Mouse (Mus musculus) liver, postnatal 0 days (tissue): Measurements from ENCODE around the gene Zmynd12. TPM values are rescaled to one million over a fixed set of nuclear protein-coding genes. Genes with fewer than 3 reads are reported as not detected.

Experiments used
- ATAC-seq: fragments of 200-750 bp; cut with Nextera tagmentation; 2 replicates; pipeline ENCODE4 v1.8.0; 2017; ENCODE audit warnings: mild to moderate bottlenecking, moderate library complexity
- DNase-seq: peaks from one replicate; pipeline ENCODE4 v3.0.0-alpha.2; 2016
- H3K27ac ChIP-seq: fragments of 300-500 bp; sonication (generic); 2 replicates; pipeline ENCODE4 v1.5.1; 2014; ENCODE audit warnings: antibody characterized with exemption, moderate library complexity, mild to moderate bottlenecking, low read depth
- H3K27me3 ChIP-seq: fragments of 300-500 bp; sonication (generic); 2 replicates; pipeline ENCODE4 v1.6.1; 2014; ENCODE audit warnings: low read length, control low read depth, mixed read lengths; ENCODE audit not compliant: insufficient read depth
- H3K36me3 ChIP-seq: fragments of 300-500 bp; sonication (generic); replicated peaks from 2 replicates; pipeline ENCODE4 v1.6.1; 2014; ENCODE audit warnings: mild to moderate bottlenecking, control low read depth, low read length, moderate library complexity, mixed read lengths; ENCODE audit not compliant: insufficient read depth
- H3K4me1 ChIP-seq: fragments of 300-500 bp; sonication (generic); 2 replicates; pipeline ENCODE4 v1.6.1; 2014; ENCODE audit warnings: antibody characterized with exemption, mild to moderate bottlenecking, control low read depth; ENCODE audit not compliant: insufficient read depth
- H3K4me2 ChIP-seq: fragments of 300-500 bp; sonication (generic); 2 replicates; pipeline ENCODE4 v1.6.1; 2014; ENCODE audit warnings: low read depth, mild to moderate bottlenecking, low read length, moderate library complexity, mixed read lengths
- H3K4me3 ChIP-seq: fragments of 300-500 bp; sonication (generic); 2 replicates; pipeline ENCODE4 v1.5.1; 2014; ENCODE audit warnings: low read depth, low read length
- H3K9ac ChIP-seq: fragments of 300-500 bp; sonication (generic); replicated peaks from 2 replicates; pipeline ENCODE4 v1.6.1; 2014; ENCODE audit warnings: mild to moderate bottlenecking, moderate library complexity
- H3K9me3 ChIP-seq: fragments of 300-500 bp; sonication (generic); 2 replicates; pipeline ENCODE4 v1.6.1; 2016; ENCODE audit warnings: mild to moderate bottlenecking, control low read depth, low read length, mixed read lengths
- CTCF ChIP-seq: sonication (generic); IDR thresholded peaks from 2 replicates; pipeline ENCODE4 v1.5.1; 2016; ENCODE audit warnings: antibody characterized with exemption, low read depth
- EP300 ChIP-seq: IDR thresholded peaks from 2 replicates; pipeline ENCODE4 v1.6.1; 2016; ENCODE audit warnings: antibody characterized with exemption, low read depth, mild to moderate bottlenecking
- WGBS: fragments of 180-500 bp; shearing (Covaris S2); extraction: QIAGEN DNeasy Blood & Tissue Kit; methylation state at CpG from one replicate; pipeline ENCODE4 v1.1.7; 2014; ENCODE audit not compliant: insufficient replicate concordance; 5-methylcytosine and 5-hydroxymethylcytosine counted together
- polyA plus RNA-seq: library from polyadenylated mRNA; unstranded; fragments of >200 nt; fragmentation: Nextera tagmentation; extraction: Ambion mirVana; gene quantifications from 2 replicates; pipeline ENCODE4 v1.2.1, GENCODE M21; 2015

The Zmynd12 gene
- polyA plus RNA-seq, 1 experiment from 2014 or later, result 1.3 TPM

DNA sequence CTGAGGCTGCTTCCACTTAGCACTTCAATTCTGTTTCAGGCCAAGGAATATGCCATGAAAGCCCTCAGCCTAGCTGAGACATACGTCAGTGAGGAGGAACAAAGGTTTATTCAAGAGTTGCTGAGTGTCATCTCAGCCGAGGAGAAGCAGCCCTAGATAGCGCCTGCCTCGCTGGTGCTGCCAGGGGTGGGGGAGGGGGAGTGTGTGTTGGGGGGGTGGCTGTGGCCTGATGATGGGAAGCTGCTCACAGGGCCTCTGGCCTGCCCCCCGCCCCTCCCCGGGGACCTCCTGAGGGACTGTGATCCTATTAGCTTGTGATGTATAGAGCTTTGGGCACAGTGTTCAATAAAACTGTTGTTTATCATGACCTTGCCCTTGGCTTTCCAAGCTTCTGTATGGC is 30.9 kb downstream of the Zmynd12 start:
- TF ChIP-seq EP300 (no peak), CTCF (no peak)
- no peak for ATAC-seq
- WGBS, result 31% methylated on average over 6 of the region's 6 CpGs

GRCm38 (mm10) chr4:119460296-119460695 is 37.7 kb downstream of the Zmynd12 start:
- Histone ChIP-seq H3K9me3 (no peaks in the 10 kb centered on the region), H3K4me3 (no peak overlapping the region), H3K9ac (no peak overlapping the region), H3K27ac (no peak overlapping the region), H3K4me2 (no peak overlapping the region), H3K27me3 (no peaks in the 10 kb centered on the region), H3K36me3 (no peaks in the 10 kb centered on the region), H3K4me1 (no peaks in the 10 kb centered on the region)
- no peak for ATAC-seq
- 66% methylated on average over 5 of the region's 5 CpGs for whole genome bisulfite sequencing
- TF ChIP-seq EP300, result no peak
- TF ChIP-seq CTCF, result peak; percentile 65
- peak; percentile 38 for DNase-seq

More for the DNA sequence above, 30.9 kb downstream of the Zmynd12 start:
- DNase-seq, result no peak
- Histone ChIP-seq H3K9ac (no peak overlapping the region), H3K27ac (no peak overlapping the region), H3K4me2 (no peak overlapping the region), H3K9me3 (no peaks in the 10 kb centered on the region), H3K36me3 (no peaks in the 10 kb centered on the region), H3K4me3 (no peak overlapping the region), H3K27me3 (no peaks in the 10 kb centered on the region), H3K4me1 (no peaks in the 10 kb centered on the region)

DNA sequence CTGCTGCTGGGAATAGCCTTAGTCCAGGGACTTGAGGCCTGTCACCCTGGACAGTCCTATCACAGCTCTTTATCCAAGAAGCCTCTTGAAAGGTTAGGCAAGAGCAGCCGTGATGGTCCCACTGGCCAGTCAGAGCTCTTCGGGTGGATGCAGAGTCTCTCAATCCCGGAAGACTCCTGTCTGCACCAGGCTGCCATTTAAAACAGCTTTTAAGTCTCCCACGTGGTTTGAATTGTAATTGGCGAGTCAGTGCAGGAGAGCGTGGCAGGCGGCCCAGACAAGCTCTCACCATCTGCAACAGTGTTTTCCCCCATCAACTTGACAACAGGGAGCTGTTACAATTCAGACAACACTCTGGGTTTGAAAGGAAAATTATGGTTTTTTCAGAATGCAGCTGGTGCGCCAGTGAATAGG is 38.1 kb downstream of the Zmynd12 start:
- DNase-seq (no peak), ATAC-seq (no peak)
- WGBS, result 67% methylated on average over 8 of the region's 8 CpGs

DNA sequence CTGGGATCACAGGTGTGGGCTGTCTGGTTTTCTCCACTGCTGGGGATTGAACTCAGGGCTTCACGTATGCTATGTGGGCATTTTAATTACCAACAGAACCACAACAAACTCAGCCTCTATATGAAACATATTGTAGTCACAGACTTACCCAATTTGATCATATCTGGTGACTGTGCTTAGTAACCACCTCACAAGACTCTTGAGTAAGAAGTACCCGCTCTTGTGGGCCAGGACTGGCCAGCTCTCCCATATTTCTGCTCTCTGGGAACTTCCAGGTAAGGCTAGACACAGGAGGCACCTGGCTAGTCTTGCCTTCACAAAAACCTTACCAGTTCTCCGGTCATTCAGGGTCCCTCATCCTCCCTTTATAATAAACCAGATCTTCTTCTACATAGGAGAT is 39.8 kb downstream of the Zmynd12 start:
- TF ChIP-seq EP300 (no peak), CTCF (no peak)

More for the DNA sequence above, 38.1 kb downstream of the Zmynd12 start:
- TF ChIP-seq EP300 (no peak), CTCF (no peak)
- no peak overlapping the region for H3K4me2 ChIP-seq
- no peaks in the 10 kb centered on the region for H3K9me3 ChIP-seq
- no peaks in the 10 kb centered on the region for H3K36me3 ChIP-seq
- H3K27ac ChIP-seq, result no peak overlapping the region
- no peak overlapping the region for H3K4me3 ChIP-seq
- H3K4me1 ChIP-seq, result no peaks in the 10 kb centered on the region
- no peaks in the 10 kb centered on the region for H3K27me3 ChIP-seq
- no peak overlapping the region for H3K9ac ChIP-seq

GRCm38 (mm10) chr4:119462858-119463755 is 40.5 kb downstream of the Zmynd12 start:
- no peaks in the 10 kb centered on the region for H3K9me3 ChIP-seq
- no peaks in the 10 kb centered on the region for H3K4me1 ChIP-seq
- ATAC-seq, result 0 out of 2 replicates have a peak, but pooled peaks have one; percentile 25
- no peak overlapping the region for H3K27ac ChIP-seq
- no peak overlapping the region for H3K4me3 ChIP-seq
- TF ChIP-seq EP300, result no peak
- TF ChIP-seq CTCF, result no peak
- no peaks in the 10 kb centered on the region for H3K27me3 ChIP-seq
- H3K4me2 ChIP-seq, result no peak overlapping the region
- WGBS, result 58% methylated on average over 11 of the region's 11 CpGs
- no peak for DNase-seq
- no peaks in the 10 kb centered on the region for H3K36me3 ChIP-seq
- no peak overlapping the region for H3K9ac ChIP-seq

More for the DNA sequence above, 39.8 kb downstream of the Zmynd12 start:
- H3K27ac ChIP-seq, result no peak overlapping the region
- no peak overlapping the region for H3K9ac ChIP-seq
- no peak overlapping the region for H3K4me3 ChIP-seq
- WGBS, result 80% methylated on average over 3 of the region's 3 CpGs
- H3K9me3 ChIP-seq, result no peaks in the 10 kb centered on the region
- no peaks in the 10 kb centered on the region for H3K27me3 ChIP-seq
- H3K36me3 ChIP-seq, result no peaks in the 10 kb centered on the region
- H3K4me1 ChIP-seq, result no peaks in the 10 kb centered on the region
- H3K4me2 ChIP-seq, result no peak overlapping the region
- DNase-seq, result no peak
- no peak for ATAC-seq

DNA sequence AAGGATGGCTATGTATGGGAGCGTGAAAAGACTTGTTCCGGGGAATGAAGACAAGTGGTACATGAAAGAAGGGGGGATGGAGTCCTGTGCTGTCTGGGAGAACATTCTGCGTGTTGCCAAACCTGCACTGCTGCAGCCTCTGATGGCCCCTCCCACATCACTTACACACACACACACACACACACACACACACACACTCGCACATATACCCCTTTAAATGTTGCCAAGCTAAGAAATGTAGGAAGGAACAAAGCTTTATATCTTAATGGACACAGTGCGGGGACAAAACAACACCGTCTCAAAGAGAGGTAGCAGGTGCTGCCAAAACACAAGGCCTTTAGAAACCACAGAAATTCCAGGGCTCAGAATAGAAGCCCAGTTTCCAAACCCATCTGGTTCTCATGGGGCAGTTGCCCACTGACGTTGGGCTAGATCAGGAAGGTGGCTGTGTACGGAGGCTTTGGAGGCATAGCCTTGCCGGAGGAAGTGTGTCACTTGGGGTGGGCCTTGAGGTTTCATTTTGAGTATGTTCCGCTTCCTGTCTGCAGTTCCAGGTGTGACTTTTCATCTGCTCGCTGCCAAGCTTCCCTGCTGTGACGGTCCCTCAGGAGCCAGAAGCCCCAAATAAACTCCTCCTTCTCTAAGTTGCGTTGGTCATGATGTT is 41.3 kb downstream of the Zmynd12 start:
- Histone ChIP-seq H3K9ac (no peak overlapping the region), H3K4me1 (no peaks in the 10 kb centered on the region), H3K4me2 (no peak overlapping the region), H3K27ac (no peak overlapping the region), H3K4me3 (no peak overlapping the region), H3K27me3 (no peaks in the 10 kb centered on the region), H3K9me3 (no peaks in the 10 kb centered on the region), H3K36me3 (no peaks in the 10 kb centered on the region)
- 56% methylated on average over 13 of the region's 13 CpGs for WGBS
- TF ChIP-seq CTCF (no peak), EP300 (no peak)
- no peak for ATAC-seq
- DNase-seq, result no peak
